Mouse (Mus musculus): ENCODE results near the gene Tnxb.
"Not testable (repeated sequence)": the region's sequence is repeated elsewhere in the genome, so short reads cannot be mapped to it uniquely, and the experiment has no call there.

The Tnxb gene

GRCm38 (mm10) chr17:34683686-34684220 lies 13.4 kb downstream of the Tnxb start:
- DNase-seq (ENCODE audit: low read depth in 2 of 2, low spot score in 2 of 2), result no peak

DNA sequence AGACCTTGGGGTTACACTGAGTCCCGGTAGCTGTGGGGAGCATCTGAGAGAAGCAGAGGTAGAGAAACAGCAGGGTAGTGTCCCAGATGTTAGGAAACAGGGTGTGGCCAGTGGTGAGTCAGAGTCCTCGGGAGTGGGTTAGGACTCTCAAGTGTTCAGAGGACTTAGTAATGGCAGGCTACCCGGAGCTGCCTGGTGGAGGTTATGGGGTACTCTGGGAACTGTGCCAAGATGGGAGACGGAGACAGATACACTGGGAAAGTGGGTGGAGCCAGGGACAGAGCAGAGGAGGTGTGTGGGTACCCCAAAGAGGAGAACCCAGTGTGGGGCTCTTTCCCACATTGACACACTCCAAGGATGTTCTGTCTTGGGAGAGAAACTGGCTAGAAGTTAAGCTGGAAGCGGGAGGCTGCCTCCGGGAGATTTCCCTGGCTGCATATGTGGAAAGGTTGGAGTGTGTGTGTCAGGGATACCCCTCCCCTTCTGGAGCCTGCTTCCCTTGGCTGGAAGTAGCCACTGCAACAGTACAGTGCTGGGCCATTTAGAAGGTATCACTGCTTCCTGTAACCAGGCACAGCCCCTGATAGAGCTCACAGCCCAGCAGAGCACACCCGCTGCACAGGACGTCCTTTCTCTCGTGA lies 14.0 kb downstream of the Tnxb start:
- DNase-seq (ENCODE audit: low read depth in 2 of 2, low spot score in 2 of 2), result no peak

DNA sequence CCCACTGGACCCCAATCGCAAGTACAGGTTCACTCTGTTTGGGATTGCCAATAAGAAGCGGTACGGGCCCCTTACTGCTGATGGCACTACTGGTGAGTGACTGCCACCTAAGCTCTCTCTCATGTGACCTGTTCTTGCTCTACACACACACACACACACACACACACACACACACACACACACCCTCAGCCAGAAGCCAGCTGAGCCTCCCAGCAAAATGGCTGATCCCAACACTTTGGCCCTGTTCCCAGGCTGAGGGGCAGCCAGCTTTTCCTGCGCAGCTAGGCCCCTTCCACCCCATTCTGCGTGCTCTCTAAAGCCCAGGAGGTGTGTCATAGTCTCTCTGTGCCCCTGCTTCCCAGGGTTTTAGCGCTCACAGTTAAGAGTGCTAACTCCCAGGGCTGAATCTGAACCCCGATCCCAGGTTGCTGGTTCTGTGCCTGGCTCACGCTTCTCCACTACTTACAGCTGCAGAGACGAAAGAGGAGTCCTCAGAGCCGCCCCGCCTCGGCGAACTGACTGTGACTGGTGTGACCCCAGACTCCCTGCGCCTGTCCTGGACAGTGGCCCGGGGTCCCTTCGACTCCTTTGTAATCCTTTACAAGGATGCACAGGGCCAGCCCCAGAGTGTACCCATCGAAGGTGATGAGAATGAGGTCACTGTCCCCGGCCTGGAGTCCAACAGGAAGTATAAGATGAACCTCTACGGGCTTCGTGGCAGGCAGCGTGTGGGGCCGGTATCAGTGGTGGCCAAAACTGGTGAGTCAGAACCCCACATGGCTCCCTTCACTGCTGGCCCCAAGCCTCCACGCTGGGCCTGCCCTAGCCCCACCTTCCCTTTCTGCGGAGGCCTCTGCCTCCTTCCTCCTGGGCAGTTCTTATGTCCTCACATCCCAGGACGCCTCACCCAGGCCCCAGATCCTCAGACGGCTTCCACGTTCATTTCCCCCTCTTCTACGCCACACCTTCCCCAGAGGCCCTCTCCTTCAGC lies 15.1 kb downstream of the Tnxb start:
- DNase-seq (ENCODE audit: low read depth in 2 of 2, low spot score in 2 of 2), result no peak

GRCm38 (mm10) chr17:34688889-34689288 lies 18.6 kb downstream of the Tnxb start:
- no peak for DNase-seq (ENCODE audit: low read depth in 2 of 2, low spot score in 2 of 2)

DNA sequence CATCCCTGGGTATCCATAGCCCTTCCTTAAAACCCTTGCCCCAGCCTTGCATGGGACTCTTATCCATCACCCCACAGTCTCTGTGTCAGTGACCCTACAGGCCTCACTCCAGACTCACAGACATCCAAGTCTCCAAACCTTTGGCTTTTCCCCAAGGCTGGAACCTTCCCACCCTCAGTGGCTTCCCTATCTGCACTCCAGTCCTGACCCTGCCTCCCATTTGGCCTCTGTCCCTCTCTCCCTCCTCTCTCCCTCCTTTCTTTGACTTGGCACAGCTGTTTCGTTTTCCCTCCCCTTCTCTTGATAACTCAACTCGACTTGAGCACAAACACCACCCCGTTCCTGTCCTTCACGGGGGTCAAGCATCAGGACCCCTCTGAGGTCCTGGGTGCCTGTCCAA lies 20.1 kb downstream of the Tnxb start:
- no peak for DNase-seq (ENCODE audit: low read depth in 2 of 2, low spot score in 2 of 2)

DNA sequence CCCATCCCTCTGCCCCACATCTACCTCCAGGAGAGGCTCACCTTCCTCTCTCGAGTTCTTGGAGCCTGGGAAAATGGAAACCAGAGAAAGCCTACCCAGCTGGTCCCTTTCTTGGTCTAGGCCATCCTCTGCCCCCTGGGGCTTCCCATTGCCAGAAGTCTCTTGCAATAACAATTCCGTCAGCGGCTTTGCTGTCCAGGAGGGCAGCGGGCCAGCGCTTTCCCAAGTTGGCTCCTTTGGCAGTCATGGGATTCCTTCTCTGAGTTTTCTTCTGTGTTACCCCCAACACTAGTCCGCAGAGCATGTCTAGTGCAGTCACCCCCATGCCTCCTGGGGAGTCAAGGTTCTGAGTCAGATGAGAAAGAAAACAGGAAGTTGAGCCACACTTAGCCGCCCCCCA lies 22.6 kb downstream of the Tnxb start:
- no peak for DNase-seq (ENCODE audit: low read depth in 2 of 2, low spot score in 2 of 2)

DNA sequence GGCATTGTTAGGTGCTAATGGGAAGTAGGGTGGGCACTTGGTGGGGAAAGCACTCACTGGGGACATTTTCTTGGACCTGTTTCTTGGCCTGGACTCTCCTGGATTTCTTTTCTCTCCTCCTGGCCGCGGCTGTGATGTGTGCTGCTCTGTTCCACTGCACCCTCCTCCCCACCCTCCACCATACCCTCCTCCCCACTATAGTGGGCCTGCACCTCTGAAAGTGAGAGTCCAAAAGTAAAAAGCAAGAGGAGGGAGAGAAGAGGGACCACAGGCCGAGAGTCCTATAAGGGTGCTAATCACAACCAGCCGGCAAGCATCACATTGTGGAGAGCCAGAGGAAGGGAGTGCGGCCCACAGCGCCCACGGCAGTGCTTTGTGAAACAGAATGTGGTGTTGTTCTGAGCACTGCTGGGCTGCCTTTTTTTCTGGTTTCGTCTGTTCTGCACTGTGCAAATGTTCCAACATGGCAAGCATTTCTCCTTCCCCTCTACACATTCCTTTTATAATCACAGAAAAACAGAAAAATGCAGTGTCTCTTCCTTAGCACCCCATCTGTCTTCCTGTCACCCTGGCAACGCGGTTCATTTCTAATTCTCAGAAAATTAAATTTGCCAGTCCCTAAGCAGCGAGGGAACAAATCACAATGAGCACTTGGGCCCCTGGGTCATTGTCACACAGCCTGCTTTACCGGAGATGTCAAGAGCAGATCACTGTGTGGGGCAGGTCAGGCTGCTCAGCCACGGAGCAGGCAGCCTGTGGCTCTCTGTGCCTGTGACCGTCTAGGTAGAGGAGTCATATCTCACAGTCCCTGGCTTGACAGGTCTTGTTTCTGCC lies 29.5 kb downstream of the Tnxb start:
- no peak for DNase-seq (ENCODE audit: low read depth in 2 of 2, low spot score in 2 of 2)

GRCm38 (mm10) chr17:34700671-34701071 lies 30.3 kb downstream of the Tnxb start:
- DNase-seq (ENCODE audit: low read depth in 2 of 2, low spot score in 2 of 2), result no peak

DNA sequence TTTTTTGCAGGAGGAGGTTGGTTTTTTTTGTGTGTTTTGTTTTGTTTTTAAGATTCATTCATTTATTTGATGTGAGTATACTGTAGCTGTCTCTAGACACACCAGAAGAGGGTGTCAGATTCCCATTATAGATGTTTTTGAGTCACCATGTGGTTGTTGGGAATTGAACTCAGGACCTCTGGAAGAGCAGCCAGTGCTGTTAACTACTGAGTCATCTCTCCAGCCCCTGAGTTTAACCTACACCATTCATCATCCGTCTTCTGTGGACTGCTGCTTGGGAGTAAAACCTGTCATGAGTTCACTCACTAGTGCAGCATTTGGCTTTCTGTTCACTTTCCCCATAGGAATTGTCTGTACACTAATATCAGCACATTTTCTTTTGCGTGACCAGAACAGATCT lies 36.1 kb downstream of the Tnxb start:
- DNase-seq (ENCODE audit: low read depth in 2 of 2, low spot score in 2 of 2), result not testable (repeated sequence)

GRCm38 (mm10) chr17:34712951-34713350 lies 42.6 kb downstream of the Tnxb start:
- DNase-seq (ENCODE audit: low read depth in 2 of 2, low spot score in 2 of 2), result peak in 1 of 2 experiments; percentile 8

GRCm38 (mm10) chr17:34714181-34714907 lies 44.0 kb downstream of the Tnxb start:
- not testable (repeated sequence) for DNase-seq (ENCODE audit: low read depth in 2 of 2, low spot score in 2 of 2)

GRCm38 (mm10) chr17:34714908-34715445 lies 44.6 kb downstream of the Tnxb start:
- DNase-seq (ENCODE audit: low read depth in 2 of 2, low spot score in 2 of 2), result not testable (repeated sequence)

DNA sequence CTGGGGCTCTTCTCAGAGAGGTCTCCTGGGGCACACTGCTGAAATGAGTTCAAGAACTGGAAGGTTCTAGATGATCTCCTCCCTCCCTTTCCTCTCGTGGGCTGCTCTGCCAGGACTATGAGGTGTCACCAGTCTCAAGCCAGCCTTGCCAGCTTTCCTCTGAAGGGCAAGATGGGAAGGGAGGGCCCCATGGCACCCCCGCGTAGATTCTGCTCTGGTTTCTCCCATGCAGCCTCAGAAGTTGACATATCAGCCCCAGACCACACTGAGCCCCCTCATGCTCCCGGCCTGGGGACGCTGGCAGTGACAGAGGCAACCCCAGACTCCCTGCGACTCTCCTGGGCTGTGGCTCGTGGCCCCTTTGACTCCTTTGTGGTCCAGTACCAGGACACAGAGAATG lies 45.1 kb downstream of the Tnxb start:
- DNase-seq (ENCODE audit: low read depth in 2 of 2, low spot score in 2 of 2), result not testable (repeated sequence)

- DNase-seq (ENCODE audit: low read depth in 2 of 2, low spot score in 2 of 2), result no peak
Measured at GRCm38 (mm10) chr17:34716247-34716646, 45.9 kb downstream of the Tnxb start.

DNA sequence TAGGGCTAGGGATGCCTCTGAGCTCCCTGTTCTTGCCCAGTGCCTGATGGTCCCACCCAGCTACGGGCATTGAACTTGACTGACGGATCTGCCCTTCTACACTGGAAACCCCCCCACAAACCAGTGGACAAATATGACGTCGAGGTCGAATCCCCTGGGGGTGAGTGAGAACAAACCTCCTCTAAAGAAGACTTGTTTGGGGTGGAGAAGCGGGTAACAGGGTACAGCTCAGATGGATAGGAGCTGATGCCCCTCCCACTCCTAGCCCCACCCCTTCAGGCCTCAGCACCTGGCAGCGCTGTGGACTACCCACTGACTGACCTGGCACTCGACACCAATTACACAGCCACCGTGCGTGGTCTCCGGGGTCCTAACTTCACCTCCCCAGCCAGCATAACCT lies 47.1 kb downstream of the Tnxb start:
- no peak for DNase-seq (ENCODE audit: low read depth in 2 of 2, low spot score in 2 of 2)

- not testable (repeated sequence) for DNase-seq (ENCODE audit: low read depth in 2 of 2, low spot score in 2 of 2)
Measured at GRCm38 (mm10) chr17:34719886-34720285, 49.6 kb downstream of the Tnxb start.

GRCm38 (mm10) chr17:34722238-34722637 lies 51.9 kb downstream of the Tnxb start:
- DNase-seq (ENCODE audit: low read depth in 2 of 2, low spot score in 2 of 2), result not testable (repeated sequence)

DNA sequence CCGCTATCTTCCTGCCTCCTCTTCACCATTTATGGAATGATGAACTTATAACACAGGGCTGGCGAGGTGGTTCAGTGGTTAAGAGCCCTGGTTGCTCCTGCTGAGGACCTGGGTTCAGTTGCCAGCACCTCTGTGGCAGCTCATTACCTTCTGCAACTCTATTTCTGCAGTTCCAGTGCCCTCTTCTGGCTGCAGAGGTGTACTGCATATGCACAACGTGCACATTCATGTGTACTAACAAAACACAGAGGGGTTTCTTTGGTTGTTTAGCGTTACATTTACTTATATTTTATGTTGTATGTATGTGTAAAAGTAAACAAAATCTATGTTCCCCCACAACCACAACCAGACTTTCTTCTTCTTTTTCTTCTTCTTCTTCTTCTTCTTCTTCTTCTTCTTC lies 52.7 kb downstream of the Tnxb start:
- DNase-seq (ENCODE audit: low read depth in 2 of 2, low spot score in 2 of 2), result no peak

DNA sequence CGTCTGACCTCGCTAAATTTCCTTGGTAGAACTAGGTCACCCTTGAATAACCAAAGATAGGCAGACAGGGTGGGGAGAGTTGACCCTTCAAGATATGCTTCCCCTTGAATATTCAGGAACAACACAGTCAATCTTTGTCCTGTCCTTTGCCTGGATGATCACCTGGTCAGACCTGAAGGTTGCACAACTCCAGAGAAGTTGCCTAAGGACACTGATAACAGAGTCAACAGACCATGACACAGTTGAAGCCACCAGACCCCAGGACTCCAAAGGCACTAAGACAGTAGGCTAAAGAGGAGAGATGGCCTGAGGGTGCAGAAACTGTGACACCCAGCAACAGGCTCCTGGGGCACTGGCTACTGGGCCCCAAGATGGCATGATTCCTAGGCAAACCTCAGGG lies 57.6 kb downstream of the Tnxb start:
- no peak for DNase-seq (ENCODE audit: low read depth in 2 of 2, low spot score in 2 of 2)

- not testable (repeated sequence) for DNase-seq (ENCODE audit: low read depth in 2 of 2, low spot score in 2 of 2)
Measured at GRCm38 (mm10) chr17:34729155-34729554, 58.8 kb downstream of the Tnxb start.

All from CD8-positive naive resting alpha-beta T cell, adult 2 months (primary cell).